Mouse (Mus musculus): Measurements from ENCODE around the gene Smug1.

The Smug1 gene

DNA sequence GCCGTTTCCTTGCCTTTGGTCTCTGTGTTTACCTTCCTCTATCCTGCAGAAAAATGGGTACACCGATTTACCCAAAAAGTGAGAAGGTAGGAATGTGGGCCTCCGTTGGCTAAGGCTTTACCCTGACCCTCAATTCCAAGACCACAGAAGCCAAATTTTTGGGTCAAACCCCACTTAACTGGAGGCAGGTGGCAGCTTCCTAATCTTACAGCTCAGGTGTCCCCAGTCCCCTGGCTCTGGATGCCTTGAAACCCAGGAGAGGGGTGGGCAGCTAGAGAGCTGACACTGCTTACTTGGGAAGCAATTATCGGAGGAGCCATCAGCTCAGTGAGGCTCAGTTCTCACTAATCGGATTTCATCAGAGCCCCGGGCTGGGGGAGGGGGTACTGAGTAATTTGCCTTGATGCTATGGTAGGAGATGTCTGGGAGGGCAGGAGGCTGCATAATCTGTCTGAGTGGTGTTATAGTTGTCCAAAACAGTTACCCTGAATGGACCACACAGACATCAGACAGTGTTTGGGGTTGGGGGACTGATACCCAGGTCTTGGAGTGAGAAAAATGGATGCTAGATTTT is at the start of gene Smug1:
Gene Smug1, minus strand, starts transcription at position 51 of the 574 bp plus-strand sequence.
- in situ Hi-C loops (cut with MboI, MseI), result no loop called here

DNA sequence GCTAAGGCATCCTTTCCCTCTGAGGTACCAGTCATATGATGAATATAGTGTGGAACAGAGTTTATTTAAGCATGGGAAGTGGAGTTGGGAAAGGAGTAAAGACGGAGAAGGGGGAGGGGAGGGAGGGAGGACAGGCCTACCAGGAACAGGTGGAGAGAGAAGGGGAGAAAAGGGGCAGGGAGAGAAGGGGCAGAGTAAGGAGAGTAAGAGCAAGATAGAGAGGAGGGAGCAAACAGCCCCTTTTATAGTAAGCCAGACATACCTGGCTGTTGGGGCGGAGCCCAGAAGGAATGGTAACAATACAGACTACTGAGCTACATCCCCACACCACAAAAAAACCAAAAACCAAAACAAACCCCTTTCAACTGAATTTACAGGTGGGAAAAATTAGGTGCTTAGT is 49.2 kb upstream of the Smug1 start:
- in situ Hi-C loops (cut with MboI, MseI), result no loop called here

DNA sequence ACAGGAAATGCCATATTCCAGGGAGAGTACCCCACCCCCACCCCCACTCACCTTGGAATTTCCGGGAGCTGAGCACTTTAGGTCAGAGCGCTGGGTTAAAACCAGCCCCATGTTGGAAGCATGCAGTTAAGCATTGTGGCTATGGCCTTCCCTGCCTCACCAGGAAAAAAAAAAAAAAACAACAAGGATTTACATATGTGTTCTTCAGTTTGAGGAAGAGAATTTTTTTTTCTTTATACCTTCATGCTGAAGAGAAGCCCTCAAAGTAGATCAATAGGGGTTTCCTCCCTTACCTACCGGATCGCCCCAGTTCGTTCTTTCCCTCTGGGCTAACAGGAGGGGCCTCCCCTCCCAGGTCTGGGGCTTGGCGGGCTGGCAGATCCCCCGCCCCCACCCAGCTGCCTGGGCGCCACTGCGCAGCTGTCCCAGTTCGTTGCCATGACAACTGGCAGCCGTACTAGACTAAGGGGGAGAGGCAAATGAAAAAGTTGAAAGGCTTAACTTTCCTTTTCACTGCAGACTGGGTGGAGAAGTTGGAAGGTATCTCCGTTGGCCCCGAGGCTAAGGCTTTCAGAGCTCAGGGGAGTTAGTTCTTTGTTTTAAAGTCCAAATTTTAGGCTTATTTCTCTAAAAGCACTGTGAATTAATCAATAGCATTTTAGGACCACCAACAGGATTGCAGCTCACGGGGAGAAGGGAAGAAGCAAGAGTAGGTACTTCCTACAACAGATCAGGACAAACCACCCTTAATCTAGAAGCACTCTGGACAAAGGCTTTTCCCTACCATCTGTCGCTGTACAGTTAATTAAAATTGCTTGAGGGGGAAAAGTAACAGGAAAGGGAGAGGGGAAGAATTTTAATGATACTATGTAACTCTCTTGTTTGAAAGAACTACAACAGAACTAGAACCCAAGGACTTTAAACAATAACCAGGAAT is 48.3 kb upstream of the Smug1 start:
- in situ Hi-C loops (cut with MboI, MseI), result no loop called here

DNA sequence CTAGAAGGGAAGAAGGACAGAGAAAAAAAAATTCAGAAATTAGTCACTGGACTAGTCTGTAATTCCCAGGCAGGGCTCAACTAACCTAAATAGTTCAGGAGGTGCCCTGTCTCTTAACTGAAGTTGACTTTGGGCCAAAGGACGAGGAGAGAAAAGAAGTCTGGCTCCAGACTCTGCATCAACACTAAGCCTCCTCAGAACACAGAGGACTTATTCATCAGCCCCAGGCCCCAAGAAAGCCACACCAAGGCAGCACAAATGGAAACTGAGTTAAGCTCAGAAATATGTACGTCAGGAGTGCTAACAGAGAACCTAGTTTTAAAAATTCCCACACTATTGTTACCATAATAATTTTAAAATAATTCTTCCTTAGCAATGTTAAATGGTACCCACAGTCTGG is 47.3 kb upstream of the Smug1 start:
- in situ Hi-C loops (cut with MboI, MseI), result no loop called here

DNA sequence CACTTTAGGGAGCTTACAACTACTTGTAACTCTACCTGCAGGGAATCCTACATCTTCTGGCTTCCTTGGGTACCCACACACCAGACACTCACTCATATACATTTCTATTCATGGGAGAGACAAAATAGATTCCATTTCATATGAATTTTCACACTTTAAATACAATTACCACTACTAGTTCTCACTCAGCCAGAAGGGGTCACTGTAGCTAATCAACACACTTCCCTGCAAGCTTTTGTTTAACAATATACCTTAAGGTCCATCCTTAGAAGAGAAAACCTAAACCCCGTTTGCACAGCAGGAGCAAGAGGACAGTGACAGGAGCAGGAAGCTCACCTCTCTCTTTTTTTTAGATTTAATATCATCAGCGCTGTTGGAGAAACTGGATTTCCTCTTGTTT is 38.3 kb upstream of the Smug1 start:
- in situ Hi-C loops (cut with MboI, MseI), result no loop called here

DNA sequence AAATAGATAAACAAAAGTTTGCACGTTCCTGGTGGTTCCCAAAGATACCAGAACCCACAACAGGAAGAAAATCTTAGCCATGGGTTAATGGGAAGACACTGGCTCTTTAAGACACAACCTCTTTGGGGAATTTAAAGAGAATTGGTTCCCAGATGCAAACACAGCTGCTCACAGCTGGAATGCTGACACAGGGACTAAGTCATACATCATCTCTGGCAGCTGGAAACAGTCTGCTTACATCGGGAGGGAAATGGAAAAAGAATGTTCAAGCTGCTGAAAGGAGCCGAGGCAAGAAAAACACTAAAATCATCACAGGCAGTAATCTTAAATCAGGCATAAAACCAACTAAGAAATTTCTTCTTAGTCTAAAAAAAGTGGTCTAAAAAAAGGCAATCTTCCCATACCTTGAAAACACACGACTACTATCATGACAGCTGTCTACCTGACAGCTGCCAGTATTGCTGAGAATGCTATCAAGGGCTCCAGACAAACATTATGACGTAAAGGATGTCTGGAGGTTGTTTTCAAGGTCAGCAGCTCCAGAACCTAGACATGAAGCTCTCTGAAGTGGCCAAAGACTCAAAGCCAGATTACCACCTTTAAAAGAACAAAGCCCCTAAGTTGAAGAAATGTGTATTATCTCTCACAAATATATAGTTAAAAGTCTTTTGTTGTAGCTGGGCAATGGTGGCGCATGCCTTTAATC is 35.3 kb upstream of the Smug1 start:
- in situ Hi-C loops (cut with MboI, MseI), result no loop called here

DNA sequence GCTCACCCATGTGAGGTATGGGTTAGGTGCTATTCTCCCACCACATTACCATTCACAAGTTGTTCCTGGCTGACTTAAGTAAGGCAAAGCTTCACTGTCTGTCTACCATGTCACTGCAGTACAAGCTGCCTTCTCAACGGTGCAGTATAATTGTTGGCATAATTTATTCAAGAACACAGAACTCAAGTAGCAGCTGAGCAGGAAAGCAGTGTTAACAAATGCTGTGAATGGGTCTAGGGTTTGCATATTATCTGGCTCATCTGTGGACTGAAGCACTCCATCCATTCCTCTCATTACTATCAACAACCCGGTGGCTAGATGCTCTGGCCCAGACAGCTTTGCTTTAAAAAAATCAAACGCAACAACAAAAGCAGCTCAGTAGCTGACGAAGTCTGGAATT is 30.9 kb upstream of the Smug1 start:
- in situ Hi-C loops (cut with MboI, MseI), result no loop called here

DNA sequence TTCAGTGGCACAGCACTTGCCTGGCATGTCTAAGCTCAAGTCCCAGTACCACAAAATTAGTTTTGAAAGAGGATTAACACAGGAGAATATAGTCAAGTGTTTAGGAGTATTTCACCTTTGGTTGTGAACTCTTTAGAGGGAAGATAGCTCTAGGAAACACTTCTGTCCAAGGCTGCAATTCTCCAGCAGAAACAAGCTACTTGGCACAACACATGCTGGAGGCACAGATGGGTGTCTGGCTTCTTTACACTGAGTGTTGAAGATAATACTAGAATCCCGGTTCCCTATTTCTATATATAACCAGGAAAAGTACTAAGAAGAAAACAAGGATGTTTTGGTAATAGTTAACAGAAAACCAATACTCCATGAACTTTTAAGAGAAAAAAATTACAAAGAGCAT is 29.9 kb upstream of the Smug1 start:
- in situ Hi-C loops (cut with MboI, MseI), result no loop called here

DNA sequence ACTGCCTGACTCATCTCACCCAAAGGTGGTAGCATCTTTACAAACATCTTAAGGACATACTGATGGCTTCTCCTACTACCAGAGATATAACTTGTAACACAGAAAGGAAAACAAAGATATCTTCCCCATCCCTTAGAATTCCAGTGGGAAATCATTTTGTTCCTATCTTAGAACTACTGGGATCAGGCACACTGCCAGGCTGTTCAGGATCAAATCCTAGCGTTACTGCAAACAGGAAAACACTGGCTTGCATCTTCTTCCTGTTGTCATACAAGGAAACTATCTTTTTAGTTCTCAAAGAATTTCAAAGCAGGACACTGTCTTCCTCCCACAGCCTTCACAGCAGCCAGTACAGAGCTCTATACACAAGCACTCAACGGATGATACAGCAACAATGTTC is 26.7 kb upstream of the Smug1 start:
- in situ Hi-C loops (cut with MboI, MseI), result no loop called here

DNA sequence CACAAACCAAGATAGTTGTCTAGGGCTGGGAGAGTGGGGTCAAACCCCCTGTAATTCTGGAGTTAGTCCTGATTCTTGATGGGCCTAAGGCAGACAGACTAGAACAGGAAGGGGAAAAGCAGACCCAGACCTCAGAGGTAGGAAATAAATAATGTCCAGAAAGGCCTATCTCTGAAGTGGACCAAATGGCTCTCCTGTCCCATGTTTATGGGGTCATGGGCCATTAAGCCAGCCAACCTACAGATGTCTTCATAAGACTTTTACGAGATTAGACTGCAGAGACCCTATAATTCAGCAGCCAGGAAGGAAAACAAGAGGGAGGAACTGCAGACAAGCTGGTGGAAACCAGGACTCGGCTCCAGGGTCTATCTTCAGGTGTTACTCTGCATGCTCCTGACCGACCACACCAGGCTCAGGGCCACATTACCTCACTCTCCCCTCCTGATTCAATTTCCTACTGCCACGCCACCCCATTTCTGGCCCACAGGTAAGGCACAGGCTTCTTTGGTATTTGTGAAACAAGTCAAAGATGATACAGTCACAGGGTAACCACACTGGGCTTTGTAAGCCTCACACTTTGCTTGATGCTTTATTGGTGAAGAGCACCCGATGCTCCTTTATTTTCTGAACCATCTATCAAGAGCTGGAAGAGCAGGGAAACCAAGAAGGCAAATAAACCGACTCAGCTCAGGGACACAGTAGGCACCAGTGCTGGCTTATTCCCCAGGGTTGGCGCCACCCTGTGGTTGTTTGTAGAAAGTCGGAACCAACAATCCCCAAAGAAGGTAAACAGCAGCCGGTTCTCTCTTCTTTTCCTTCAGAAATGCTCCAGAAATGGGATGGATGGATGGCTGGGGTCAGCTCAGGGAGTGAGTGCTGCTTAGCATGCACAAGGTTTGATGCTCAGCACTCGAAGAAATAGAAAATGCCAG is 23.9 kb upstream of the Smug1 start:
- in situ Hi-C loops (cut with MboI, MseI), result no loop called here

DNA sequence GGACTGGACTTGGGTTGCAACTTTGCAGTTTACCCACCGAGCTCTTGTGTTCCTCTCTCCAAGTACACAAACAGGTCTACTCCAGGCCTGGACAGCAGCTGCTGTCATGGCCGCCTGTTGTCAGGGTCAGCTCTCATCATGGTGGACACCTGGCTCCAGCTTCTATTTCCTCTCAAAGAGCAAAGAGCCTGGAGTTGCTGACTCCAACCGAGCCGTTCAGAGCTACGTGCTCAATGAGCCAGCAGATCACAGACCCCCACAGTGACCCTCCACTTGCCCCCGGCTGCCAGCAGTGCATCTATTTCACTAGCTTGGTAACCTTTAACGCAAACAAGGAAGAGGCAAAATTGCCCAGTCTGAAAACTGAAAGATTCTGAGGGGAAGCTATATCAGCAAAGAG is 23.2 kb upstream of the Smug1 start:
- in situ Hi-C loops (cut with MboI, MseI), result no loop called here

DNA sequence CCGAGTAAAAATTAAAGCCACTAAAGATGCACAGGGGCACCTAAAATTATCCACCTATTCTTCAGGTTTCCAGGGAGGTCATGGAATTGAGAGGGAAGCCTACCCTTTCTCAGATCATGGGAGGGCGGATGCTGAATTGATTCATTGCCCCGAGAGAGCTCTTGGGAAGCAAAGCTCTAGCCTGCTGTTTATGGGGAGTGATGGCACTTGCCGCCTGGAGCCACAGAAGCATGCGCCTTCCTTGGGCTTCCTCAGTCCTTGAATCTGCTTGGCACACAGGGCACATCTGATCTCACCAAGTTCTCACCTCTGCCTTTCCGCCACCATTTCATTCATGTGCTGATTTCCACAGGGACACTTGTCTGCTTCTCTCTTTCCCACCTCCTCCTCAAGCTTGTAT is 20.9 kb upstream of the Smug1 start:
- in situ Hi-C loops (cut with MboI, MseI), result loop anchor here (5.0 to 10.0 kb wide), 3 partner anchors 34 to 127 kb away; partner anchors contain the start of gene Gpr84 (in 1 of the 2)

DNA sequence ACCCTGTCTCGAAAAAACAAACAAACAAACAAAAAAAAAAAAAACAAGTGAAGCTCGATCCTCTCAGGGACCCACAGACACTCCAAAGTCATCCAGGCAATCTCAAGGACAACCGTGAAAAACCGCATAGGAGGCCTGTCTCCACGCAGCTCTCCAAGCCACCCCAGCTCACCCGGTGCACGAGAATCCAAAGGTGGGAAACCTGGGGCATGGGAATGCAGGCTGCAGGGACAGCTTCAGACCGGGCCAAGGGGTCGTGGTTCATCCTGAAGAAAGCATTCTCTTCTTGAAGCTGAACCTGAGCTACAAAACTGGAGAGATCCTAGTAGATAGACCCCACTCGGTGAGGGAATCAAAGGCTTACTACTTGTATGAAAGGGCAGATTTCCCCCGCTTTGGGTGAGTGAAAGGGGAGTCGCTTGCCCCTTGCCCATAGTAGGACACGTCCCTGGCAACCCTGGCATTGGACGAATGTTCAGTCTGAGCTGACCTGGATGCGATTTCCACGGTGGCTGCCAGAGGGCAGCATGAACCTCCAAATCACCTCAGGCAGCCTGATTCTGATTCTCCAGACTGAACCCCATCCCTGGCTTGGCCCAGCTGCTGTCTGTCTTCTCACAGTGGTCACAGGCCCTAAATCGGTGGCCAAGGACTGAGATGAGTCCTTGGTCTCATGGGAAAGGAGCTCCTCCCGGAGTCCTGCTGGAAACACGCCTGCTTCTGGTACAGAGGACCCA is 18.7 kb upstream of the Smug1 start:
- in situ Hi-C loops (cut with MboI, MseI), result loop anchor here (5.0 to 10.0 kb wide), 3 partner anchors 37 to 129 kb away; partner anchors contain the start of gene Gpr84 (in 1 of the 2)

DNA sequence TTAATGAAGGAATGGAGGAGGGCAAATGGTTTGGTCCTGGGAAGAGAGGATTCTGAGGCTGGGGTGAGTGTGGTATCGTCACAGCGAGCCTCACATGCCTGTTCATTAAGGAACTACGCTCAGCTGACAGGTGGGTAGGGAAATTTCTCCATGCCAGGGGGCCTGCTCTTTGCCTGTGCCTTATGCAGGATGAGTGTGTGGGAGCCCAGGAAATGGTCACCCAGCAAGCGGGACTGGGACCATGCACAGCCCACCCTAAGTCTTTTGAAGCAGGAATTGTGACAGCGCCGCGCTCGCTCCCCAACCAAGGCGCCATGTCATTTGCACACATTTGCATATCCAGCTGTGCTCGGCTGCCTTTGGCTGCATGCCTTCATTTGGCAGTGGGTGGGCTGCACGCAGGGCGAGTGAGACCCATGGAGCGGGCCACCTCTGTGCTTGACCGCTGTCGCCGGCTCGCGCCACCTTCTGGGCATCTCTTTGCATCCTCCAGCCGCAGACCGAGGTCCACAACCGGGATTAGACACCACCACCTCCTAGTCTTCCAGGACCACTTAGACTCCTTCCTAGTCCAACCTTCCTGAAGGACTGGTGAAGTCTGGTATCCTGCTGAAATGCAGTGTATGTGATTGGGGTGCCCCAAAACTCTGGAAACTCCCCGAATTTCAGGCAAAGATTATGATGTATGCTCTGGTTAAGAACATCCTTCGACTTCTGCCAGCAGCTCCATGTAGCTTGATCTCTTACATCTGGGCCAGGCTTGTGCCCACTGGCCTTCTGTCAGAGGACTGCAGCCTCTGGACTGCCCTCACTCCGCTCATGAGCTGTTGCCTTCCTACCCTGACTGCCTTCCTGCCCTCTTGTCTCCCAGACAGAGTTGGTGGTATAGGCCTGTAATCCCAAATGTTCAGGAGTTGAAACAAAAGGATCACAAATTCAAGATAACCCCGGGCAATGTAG is 17.0 kb upstream of the Smug1 start:
- in situ Hi-C loops (cut with MboI, MseI), result loop anchor here in 1 of 2 experiments (10.0 kb wide), 1 partner anchor 131 kb away; the partner anchor contains the start of gene Gpr84

DNA sequence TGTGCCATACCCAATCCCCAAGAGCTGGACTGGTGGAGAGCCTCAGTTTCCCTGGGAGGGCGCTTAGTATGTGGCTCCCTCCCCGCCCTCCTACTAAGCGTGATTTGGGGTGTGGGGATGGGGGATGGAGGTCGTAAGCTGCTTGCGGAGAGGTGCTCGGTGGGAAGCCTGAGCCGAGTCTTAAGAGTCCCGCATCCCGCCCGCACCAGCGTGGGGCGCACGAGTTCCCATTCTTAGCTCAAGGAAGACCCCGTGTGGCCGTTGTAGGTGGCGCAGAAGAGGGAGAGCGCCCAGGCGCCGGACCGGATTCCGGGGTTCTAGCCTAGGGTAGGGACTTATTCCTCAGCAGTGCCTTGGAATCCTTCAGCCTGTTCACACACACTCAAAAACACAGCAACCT is 16.2 kb upstream of the Smug1 start:
- in situ Hi-C loops (cut with MboI, MseI), result loop anchor here in 1 of 2 experiments (10.0 kb wide), 1 partner anchor 132 kb away; the partner anchor contains the start of gene Gpr84

DNA sequence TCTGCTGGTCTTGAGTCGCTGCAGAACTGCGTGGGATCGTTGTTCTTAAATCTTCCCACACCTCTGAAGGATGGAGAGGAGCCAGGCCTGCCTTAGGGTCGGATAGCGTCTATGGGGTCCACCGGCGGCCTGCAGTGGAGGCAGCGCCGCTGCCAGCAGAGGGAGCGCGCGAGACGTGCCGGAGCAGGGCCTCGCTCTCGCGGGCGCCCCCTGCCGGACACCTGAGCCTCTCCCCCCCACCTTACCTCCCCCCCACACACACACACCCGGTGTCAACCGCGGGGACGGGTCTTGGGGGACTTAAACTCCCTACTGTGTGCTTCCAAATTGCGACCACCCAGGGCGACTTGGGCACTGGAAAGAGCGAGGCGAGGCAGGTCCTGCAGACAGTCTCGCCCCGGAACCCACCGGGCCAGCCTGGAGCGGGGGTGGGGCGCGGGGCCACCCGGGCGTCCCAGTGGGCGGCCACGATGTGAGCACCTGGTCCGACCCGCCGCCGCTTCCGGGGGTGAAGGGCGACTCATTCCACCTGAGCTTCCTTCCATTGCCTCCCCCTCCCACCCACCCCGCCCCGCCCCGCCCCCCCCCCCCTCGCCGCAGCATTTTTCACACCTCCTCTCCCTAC is 15.4 kb upstream of the Smug1 start:
- in situ Hi-C loops (cut with MboI, MseI), result loop anchor here in 1 of 2 experiments (10.0 kb wide), 1 partner anchor 133 kb away; the partner anchor contains the start of gene Gpr84

DNA sequence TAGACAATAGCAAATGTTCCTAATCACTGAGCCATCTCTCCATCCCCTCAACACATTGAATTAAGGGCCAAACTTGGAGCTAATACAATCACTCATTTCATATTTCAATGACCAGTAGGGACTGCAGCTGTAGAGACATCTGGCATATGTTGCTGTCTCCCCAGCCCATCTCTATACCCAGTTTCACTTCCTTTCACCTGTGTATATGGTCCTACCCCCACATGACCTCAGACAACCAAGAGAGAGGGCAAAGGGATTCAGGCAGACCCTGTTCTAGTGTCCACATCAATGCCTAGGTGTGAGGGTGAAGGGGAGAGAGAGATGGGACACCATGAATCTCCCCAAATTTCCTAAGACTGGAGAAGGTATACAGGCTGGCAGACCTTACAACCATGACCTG is 13.5 kb upstream of the Smug1 start:
- in situ Hi-C loops (cut with MboI, MseI), result loop anchor here in 1 of 2 experiments (10.0 kb wide), 1 partner anchor 134 kb away; the partner anchor contains the start of gene Gpr84

DNA sequence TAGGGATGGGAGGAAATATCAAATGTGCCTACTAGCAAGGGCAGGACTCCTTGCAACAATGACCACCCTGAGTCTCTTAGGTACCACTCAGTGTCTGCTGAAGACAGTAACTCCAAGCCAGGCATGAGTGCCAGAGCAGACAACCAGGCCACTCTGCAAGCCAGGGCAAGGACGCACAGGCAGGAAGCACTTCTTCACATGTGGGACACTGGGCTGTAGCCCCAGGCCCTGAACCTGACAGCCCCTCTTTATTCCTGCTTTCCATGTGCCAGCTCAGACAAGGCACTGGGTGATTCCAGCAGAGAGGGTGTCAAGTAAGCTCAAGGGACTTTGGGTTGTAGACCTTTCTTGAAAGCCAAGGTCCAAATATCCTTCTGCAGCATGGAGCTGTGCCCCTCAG is 11.9 kb upstream of the Smug1 start:
- in situ Hi-C loops (cut with MboI, MseI), result no loop called here
